Mouse (Mus musculus) spleen, adult 2 months (tissue): ENCODE measurements around the gene Snw1. TPM values are rescaled to one million over a fixed set of nuclear protein-coding genes. Genes with fewer than 3 reads are reported as not detected.

Source experiments
- DNase-seq, 2 experiments: peaks; one replicate each; pipeline versions ENCODE4 v3.0.0 to v3.0.0-alpha.2; 2012 to 2021; ENCODE audit warnings: low spot score in 2 of 2, low read depth in 1 of 2
- H3K27ac ChIP-seq: fragments of 200-500 bp; 2 replicates; pipeline ENCODE4 v1.5.1; 2012; ENCODE audit warnings: low read length, inconsistent platforms; ENCODE audit not compliant: insufficient read depth
- H3K27me3 ChIP-seq: fragments of 200-500 bp; 2 replicates; pipeline ENCODE4 v1.6.1; 2012; ENCODE audit warnings: mild to moderate bottlenecking, moderate library complexity, low read length, inconsistent platforms; ENCODE audit not compliant: control insufficient read depth, insufficient read depth
- H3K36me3 ChIP-seq: fragments of 200-500 bp; 2 replicates; pipeline ENCODE4 v1.6.1; 2012; ENCODE audit warnings: mild to moderate bottlenecking, low read length, inconsistent platforms; ENCODE audit not compliant: control insufficient read depth, insufficient read depth
- H3K4me1 ChIP-seq: fragments of 200-500 bp; 2 replicates; pipeline ENCODE4 v1.6.1; 2011; ENCODE audit warnings: inconsistent platforms; ENCODE audit not compliant: control insufficient read depth, insufficient read depth, insufficient read length
- H3K4me3 ChIP-seq: fragments of 200-500 bp; 2 replicates; pipeline ENCODE4 v1.5.1; 2011; ENCODE audit warnings: mild to moderate bottlenecking, inconsistent platforms; ENCODE audit not compliant: insufficient read depth, insufficient read length; ENCODE audit errors: extremely low read depth
- CTCF ChIP-seq: fragments of 200-500 bp; IDR thresholded peaks from 2 replicates; pipeline ENCODE4 v1.5.1; 2011; ENCODE audit warnings: mild to moderate bottlenecking, inconsistent platforms; ENCODE audit not compliant: insufficient read depth, insufficient read length, insufficient replicate concordance; ENCODE audit errors: extremely low read depth
- POLR2A ChIP-seq: fragments of 200-500 bp; IDR thresholded peaks from 2 replicates; pipeline ENCODE4 v1.6.1; 2011; ENCODE audit warnings: low read depth, low read length, inconsistent platforms
- WGBS: fragments of 180-500 bp; shearing (Covaris S2); methylation state at CpG from one replicate; pipeline ENCODE4 v1.1.7; 2018; 5-methylcytosine and 5-hydroxymethylcytosine counted together
- polyA plus RNA-seq: library from polyadenylated mRNA; depleted of rRNA; stranded (reverse); fragments of >200 nt; gene quantifications from 2 replicates; pipeline ENCODE4 v1.2.3, GENCODE M21; 2012

Gene Snw1
- polyA plus RNA-seq, 1 experiment: 6.0 TPM

DNA sequence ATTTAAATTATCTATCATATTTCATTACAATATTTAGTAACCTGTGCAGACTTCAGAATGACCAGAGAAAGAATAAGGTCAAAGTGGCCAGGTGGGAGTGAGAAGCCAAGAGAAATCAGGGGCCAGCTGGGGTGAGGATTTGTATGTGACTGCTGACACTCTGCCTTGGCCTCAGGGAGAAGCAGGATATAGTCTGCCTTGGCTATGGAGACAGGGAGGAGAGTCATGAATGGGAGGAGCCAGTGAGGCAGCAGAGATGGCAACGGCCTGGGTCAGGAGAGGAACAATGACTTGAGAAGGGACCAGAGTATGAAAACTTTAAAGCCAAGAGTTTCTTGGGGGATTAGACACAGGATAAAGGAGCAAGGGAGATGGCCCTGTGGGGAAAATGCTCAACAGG lies 48.4 kb downstream of the Snw1 start:
- no peak for DNase-seq
- H3K4me3 ChIP-seq: no peak overlapping the region
- no peak overlapping the region for H3K27ac ChIP-seq
- peaks cover 18% of the 10 kb centered on the region for H3K36me3 ChIP-seq
- no peaks in the 10 kb centered on the region for H3K4me1 ChIP-seq
- TF ChIP-seq POLR2A: no peak
- TF ChIP-seq CTCF: no peak
- no peaks in the 10 kb centered on the region for H3K27me3 ChIP-seq
- WGBS: 57% methylated on average over 1 of the region's 1 CpGs

DNA sequence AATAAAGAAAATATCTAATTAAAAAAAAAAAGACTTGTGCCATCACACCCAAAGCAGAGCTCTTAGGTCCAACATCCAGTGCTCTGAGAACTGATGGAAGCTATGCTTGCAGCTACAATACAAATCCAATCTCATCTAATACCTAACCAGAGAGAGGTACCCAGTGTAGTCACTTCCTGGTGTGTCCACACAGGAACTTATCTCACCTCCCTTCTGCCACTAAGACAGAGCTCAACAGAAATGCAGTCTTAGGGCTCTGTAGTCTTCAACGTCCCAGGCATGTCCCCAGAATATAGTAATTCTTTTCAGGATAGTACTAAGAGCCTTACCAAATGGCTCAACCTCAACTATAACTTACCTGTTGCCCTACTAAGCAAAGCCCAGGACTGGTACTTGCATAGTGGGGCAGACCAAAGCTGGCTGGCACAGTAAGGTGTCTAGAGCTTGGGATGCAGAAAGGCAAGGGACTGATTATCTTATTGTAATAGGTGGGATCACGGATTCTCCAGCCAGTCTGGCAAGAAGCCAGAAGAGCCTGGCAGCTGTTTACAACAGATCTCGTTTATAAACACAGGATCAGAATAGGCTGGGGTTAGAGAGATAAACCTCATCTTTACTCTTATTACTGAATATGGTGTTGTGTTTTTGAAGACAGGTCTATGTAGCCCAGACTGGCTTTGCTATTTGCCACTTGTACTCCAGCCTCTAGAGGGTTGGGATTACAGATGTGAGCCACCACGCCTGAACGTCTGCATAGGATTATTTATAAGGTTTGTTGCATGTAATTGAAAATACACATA lies 50.2 kb downstream of the Snw1 start:
- no peaks in the 10 kb centered on the region for H3K4me1 ChIP-seq
- H3K36me3 ChIP-seq: peaks cover 9% of the 10 kb centered on the region
- 69% methylated on average over 5 of the region's 5 CpGs for WGBS
- TF ChIP-seq CTCF: no peak
- TF ChIP-seq POLR2A: no peak
- no peaks in the 10 kb centered on the region for H3K27me3 ChIP-seq
- H3K27ac ChIP-seq: no peak overlapping the region
- no peak for DNase-seq
- H3K4me3 ChIP-seq: no peak overlapping the region

- 76% methylated on average over 12 of the region's 12 CpGs for WGBS
- peaks cover 9% of the 10 kb centered on the region; the same call in 1 of the 2 replicates for H3K4me1 ChIP-seq
Measured at GRCm38 (mm10) chr12:87419974-87420485, 52.0 kb downstream of the Snw1 start.

GRCm38 (mm10) chr12:87418921-87419320 lies 53.2 kb downstream of the Snw1 start:
- DNase-seq: no peak
- H3K36me3 ChIP-seq: no peaks in the 10 kb centered on the region
- no peak for TF ChIP-seq CTCF
- no peak for TF ChIP-seq POLR2A
- no peak overlapping the region for H3K4me3 ChIP-seq
- H3K27me3 ChIP-seq: no peaks in the 10 kb centered on the region
- no peak overlapping the region for H3K27ac ChIP-seq
- WGBS: 82% methylated on average over 5 of the region's 5 CpGs
- peaks cover 9% of the 10 kb centered on the region; the same call in 1 of the 2 replicates for H3K4me1 ChIP-seq

More at GRCm38 (mm10) chr12:87419974-87420485, 52.0 kb downstream of the Snw1 start:
- TF ChIP-seq POLR2A: no peak
- TF ChIP-seq CTCF: no peak
- Histone ChIP-seq H3K36me3 (no peaks in the 10 kb centered on the region), H3K27me3 (no peaks in the 10 kb centered on the region), H3K4me3 (no peak overlapping the region), H3K27ac (no peak overlapping the region)
- no peak for DNase-seq

GRCm38 (mm10) chr12:87416690-87417089 lies 55.4 kb downstream of the Snw1 start:
- H3K4me1 ChIP-seq: peaks cover 9% of the 10 kb centered on the region; the same call in 1 of the 2 replicates
- H3K27ac ChIP-seq: no peak overlapping the region
- WGBS: 34% methylated on average over 7 of the region's 7 CpGs
- no peaks in the 10 kb centered on the region for H3K36me3 ChIP-seq
- DNase-seq: peak; percentile 35 to 40
- TF ChIP-seq CTCF (peak; percentile 72; the same call in 1 of the 2 replicates), POLR2A (no peak)
- no peak overlapping the region for H3K4me3 ChIP-seq
- no peaks in the 10 kb centered on the region for H3K27me3 ChIP-seq

DNA sequence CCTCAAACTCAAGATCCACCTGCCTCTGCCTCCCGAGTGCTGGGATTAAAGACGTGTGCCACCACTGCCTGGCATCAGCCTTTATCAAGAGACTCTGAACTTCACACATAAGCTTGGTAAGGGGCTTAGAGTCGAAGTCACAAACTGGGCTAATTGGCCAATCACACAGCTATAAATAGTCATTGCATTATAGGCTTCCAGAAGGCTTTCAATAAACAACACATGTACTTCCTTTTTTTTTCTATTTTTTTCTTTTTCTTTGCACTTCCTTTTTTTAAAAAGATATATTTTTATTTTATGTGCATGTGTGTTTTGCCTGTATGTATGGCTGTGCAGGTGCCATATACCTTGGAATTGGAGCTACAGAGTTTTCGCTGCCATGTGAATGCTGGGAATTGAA lies 56.7 kb downstream of the Snw1 start:
- TF ChIP-seq CTCF (no peak), POLR2A (no peak)
- H3K4me1 ChIP-seq: peaks cover 9% of the 10 kb centered on the region; the same call in 1 of the 2 replicates
- H3K27ac ChIP-seq: no peak overlapping the region
- no peak overlapping the region for H3K4me3 ChIP-seq
- H3K36me3 ChIP-seq: no peaks in the 10 kb centered on the region
- WGBS: 44% methylated on average over 4 of the region's 4 CpGs
- no peak for DNase-seq
- no peaks in the 10 kb centered on the region for H3K27me3 ChIP-seq
